Mouse (Mus musculus): ENCODE measurements around the gene Rpap2. TPM values are rescaled to one million over a fixed set of nuclear protein-coding genes. Genes with fewer than 3 reads are reported as not detected.

The Rpap2 gene
- polyA plus RNA-seq, 1 experiment from 2014 or later, result 18.3 TPM

- WGBS, result 81% methylated on average over 3 of the region's 3 CpGs
- no peak for TF ChIP-seq CTCF (IDR thresholded peaks at IDR 0.05; ENCODE audit: low read depth)
These were observed 97.8 kb downstream of the Rpap2 start for GRCm38 (mm10) chr5:107695019-107695418.

GRCm38 (mm10) chr5:107698888-107699287, 101.7 kb downstream of the Rpap2 start:
- no peak overlapping the region for H3K4me3 ChIP-seq (replicated peaks; ENCODE audit: low read depth, low read length)
- 68% methylated on average over 8 of the region's 8 CpGs for WGBS
- H3K27ac ChIP-seq, result no peak overlapping the region
- no peak overlapping the region for H3K4me2 ChIP-seq (ENCODE audit: low read length)
- no peak overlapping the region for H3K9ac ChIP-seq (ENCODE audit: low read depth, low read length)
- no peaks in the 10 kb centered on the region for H3K4me1 ChIP-seq (replicated peaks; ENCODE audit: insufficient read depth, low read length)
- no peak for TF ChIP-seq CTCF (IDR thresholded peaks at IDR 0.05; ENCODE audit: low read depth)
- no peaks in the 10 kb centered on the region for H3K36me3 ChIP-seq (ENCODE audit: insufficient read depth, low read length)
- H3K27me3 ChIP-seq (ENCODE audit: insufficient read depth, low read length), result no peaks in the 10 kb centered on the region
- H3K9me3 ChIP-seq (replicated peaks; ENCODE audit: low read length), result no peaks in the 10 kb centered on the region
- ATAC-seq (replicated peaks; ENCODE audit: low FRiP score, low read depth) (no peak), DNase-seq (ENCODE audit: low spot score) (no peak)

More at GRCm38 (mm10) chr5:107695019-107695418, 97.8 kb downstream of the Rpap2 start:
- ATAC-seq (replicated peaks; ENCODE audit: low FRiP score, low read depth), result no peak
- H3K9me3 ChIP-seq (replicated peaks; ENCODE audit: low read length), result no peaks in the 10 kb centered on the region
- no peak overlapping the region for H3K4me2 ChIP-seq (ENCODE audit: low read length)
- no peak overlapping the region for H3K27ac ChIP-seq
- DNase-seq (ENCODE audit: low spot score), result no peak
- H3K36me3 ChIP-seq (ENCODE audit: insufficient read depth, low read length), result no peaks in the 10 kb centered on the region
- no peak overlapping the region for H3K9ac ChIP-seq (ENCODE audit: low read depth, low read length)
- H3K27me3 ChIP-seq (ENCODE audit: insufficient read depth, low read length), result no peaks in the 10 kb centered on the region
- H3K4me3 ChIP-seq (replicated peaks; ENCODE audit: low read depth, low read length), result no peak overlapping the region
- no peaks in the 10 kb centered on the region for H3K4me1 ChIP-seq (replicated peaks; ENCODE audit: insufficient read depth, low read length)

DNA sequence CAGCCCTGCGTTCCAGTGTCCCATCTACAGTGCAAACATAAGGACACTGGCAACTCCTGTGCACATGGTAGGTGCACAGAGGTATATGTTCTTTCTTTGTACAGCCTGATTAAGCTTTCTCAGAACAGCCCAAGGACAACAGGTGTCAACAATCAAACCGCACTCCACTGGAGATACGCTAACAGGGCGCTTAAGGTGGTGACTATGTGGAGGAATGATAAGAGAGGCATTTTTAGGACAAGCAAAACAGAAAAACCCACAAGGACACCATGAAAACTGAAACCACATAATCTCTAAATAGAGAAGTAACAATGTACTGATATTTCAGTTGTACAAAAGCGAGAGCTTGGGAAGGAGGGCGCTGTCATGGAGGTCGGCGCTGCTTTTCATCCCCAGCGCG, 103.7 kb downstream of the Rpap2 start:
- Histone ChIP-seq H3K4me3 (replicated peaks; ENCODE audit: low read depth, low read length) (no peak overlapping the region), H3K36me3 (ENCODE audit: insufficient read depth, low read length) (no peaks in the 10 kb centered on the region), H3K27me3 (ENCODE audit: insufficient read depth, low read length) (no peaks in the 10 kb centered on the region), H3K4me1 (replicated peaks; ENCODE audit: insufficient read depth, low read length) (no peaks in the 10 kb centered on the region), H3K4me2 (ENCODE audit: low read length) (no peak overlapping the region), H3K9me3 (replicated peaks; ENCODE audit: low read length) (no peaks in the 10 kb centered on the region), H3K27ac (no peak overlapping the region), H3K9ac (ENCODE audit: low read depth, low read length) (no peak overlapping the region)
- 82% methylated on average over 10 of the region's 10 CpGs for WGBS
- ATAC-seq (replicated peaks; ENCODE audit: low FRiP score, low read depth) (no peak), DNase-seq (ENCODE audit: low spot score) (no peak)
- no peak for TF ChIP-seq CTCF (IDR thresholded peaks at IDR 0.05; ENCODE audit: low read depth)

GRCm38 (mm10) chr5:107701658-107702057, 104.5 kb downstream of the Rpap2 start:
- no peaks in the 10 kb centered on the region for H3K27me3 ChIP-seq (ENCODE audit: insufficient read depth, low read length)
- H3K4me3 ChIP-seq (replicated peaks; ENCODE audit: low read depth, low read length), result no peak overlapping the region
- no peak overlapping the region for H3K9ac ChIP-seq (ENCODE audit: low read depth, low read length)
- no peaks in the 10 kb centered on the region for H3K9me3 ChIP-seq (replicated peaks; ENCODE audit: low read length)
- no peak for TF ChIP-seq CTCF (IDR thresholded peaks at IDR 0.05; ENCODE audit: low read depth)
- H3K27ac ChIP-seq, result no peak overlapping the region
- 76% methylated on average over 9 of the region's 9 CpGs for WGBS
- H3K4me2 ChIP-seq (ENCODE audit: low read length), result no peak overlapping the region
- no peaks in the 10 kb centered on the region for H3K4me1 ChIP-seq (replicated peaks; ENCODE audit: insufficient read depth, low read length)
- DNase-seq (ENCODE audit: low spot score) (no peak), ATAC-seq (replicated peaks; ENCODE audit: low FRiP score, low read depth) (no peak)
- no peaks in the 10 kb centered on the region for H3K36me3 ChIP-seq (ENCODE audit: insufficient read depth, low read length)

DNA sequence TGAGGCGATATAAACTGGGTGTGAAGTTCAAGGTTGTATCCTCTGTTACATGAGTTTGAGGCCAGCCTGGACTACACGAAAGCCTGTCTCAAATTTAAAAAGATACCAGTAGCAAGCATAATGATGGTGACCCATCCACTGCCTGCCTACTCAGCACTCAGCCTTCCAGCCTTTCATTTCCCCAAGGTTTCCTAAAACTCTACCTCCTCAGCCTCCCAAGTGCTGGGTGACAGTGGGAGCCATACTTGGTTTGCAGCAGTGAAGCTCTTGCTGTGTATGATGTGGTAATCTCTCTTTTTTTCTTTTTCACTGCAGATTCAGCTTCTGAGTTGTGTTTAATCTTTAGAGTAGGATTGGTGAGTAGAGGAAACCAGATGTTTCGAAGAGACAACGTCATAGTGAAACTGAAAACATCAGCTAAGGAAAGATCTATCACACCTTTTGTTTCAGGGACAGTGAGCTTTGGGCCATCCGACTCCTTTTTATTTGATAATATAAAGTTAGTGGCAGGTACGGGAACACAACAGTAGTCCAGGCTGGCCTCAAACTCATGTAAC, 106.1 kb downstream of the Rpap2 start:
- ATAC-seq (replicated peaks; ENCODE audit: low FRiP score, low read depth) (no peak), DNase-seq (ENCODE audit: low spot score) (no peak)
- H3K27ac ChIP-seq, result no peak overlapping the region
- H3K4me1 ChIP-seq (replicated peaks; ENCODE audit: insufficient read depth, low read length), result no peaks in the 10 kb centered on the region
- H3K36me3 ChIP-seq (ENCODE audit: insufficient read depth, low read length), result no peaks in the 10 kb centered on the region
- 84% methylated on average over 6 of the region's 6 CpGs for WGBS
- no peak overlapping the region for H3K4me2 ChIP-seq (ENCODE audit: low read length)
- no peak for TF ChIP-seq CTCF (IDR thresholded peaks at IDR 0.05; ENCODE audit: low read depth)
- no peak overlapping the region for H3K4me3 ChIP-seq (replicated peaks; ENCODE audit: low read depth, low read length)
- no peak overlapping the region for H3K9ac ChIP-seq (ENCODE audit: low read depth, low read length)
- H3K27me3 ChIP-seq (ENCODE audit: insufficient read depth, low read length), result no peaks in the 10 kb centered on the region
- no peaks in the 10 kb centered on the region for H3K9me3 ChIP-seq (replicated peaks; ENCODE audit: low read length)

- DNase-seq (ENCODE audit: low spot score) (no peak), ATAC-seq (replicated peaks; ENCODE audit: low FRiP score, low read depth) (no peak)
- Histone ChIP-seq H3K27me3 (ENCODE audit: insufficient read depth, low read length) (no peaks in the 10 kb centered on the region; the same call in 1 of the 2 replicates), H3K4me2 (ENCODE audit: low read length) (no peak overlapping the region), H3K4me1 (replicated peaks; ENCODE audit: insufficient read depth, low read length) (no peaks in the 10 kb centered on the region), H3K4me3 (replicated peaks; ENCODE audit: low read depth, low read length) (no peak overlapping the region), H3K27ac (no peak overlapping the region), H3K9me3 (replicated peaks; ENCODE audit: low read length) (no peaks in the 10 kb centered on the region), H3K9ac (ENCODE audit: low read depth, low read length) (no peak overlapping the region), H3K36me3 (ENCODE audit: insufficient read depth, low read length) (no peaks in the 10 kb centered on the region)
- WGBS, result 90% methylated on average over 4 of the region's 4 CpGs
- TF ChIP-seq CTCF (IDR thresholded peaks at IDR 0.05; ENCODE audit: low read depth), result no peak
These were observed 108.6 kb downstream of the Rpap2 start for GRCm38 (mm10) chr5:107705756-107706155.

DNA sequence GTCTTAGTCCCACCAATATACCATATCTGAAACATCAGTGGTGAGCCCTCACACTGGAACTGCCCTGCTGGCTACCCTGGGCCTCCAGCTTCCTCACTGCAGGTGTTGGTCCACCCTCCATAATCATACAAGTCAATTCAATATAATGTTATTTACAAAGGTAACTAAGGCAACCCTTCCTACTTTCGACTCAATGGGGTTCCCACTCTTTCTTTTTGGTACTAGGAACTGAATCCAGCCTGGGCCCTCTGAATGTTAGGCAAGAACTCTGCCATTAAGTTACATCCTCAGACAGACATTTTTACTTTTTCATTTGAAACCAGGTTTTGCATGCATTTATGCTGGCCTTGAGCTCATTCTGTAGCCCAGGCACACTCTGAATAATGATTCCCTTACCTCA, 109.1 kb downstream of the Rpap2 start:
- Histone ChIP-seq H3K9ac (ENCODE audit: low read depth, low read length) (no peak overlapping the region), H3K36me3 (ENCODE audit: insufficient read depth, low read length) (no peaks in the 10 kb centered on the region), H3K9me3 (replicated peaks; ENCODE audit: low read length) (no peaks in the 10 kb centered on the region), H3K4me3 (replicated peaks; ENCODE audit: low read depth, low read length) (no peak overlapping the region), H3K27me3 (ENCODE audit: insufficient read depth, low read length) (peaks cover 2% of the 10 kb centered on the region), H3K27ac (no peak overlapping the region), H3K4me1 (replicated peaks; ENCODE audit: insufficient read depth, low read length) (no peaks in the 10 kb centered on the region), H3K4me2 (ENCODE audit: low read length) (no peak overlapping the region)
- ATAC-seq (replicated peaks; ENCODE audit: low FRiP score, low read depth) (no peak), DNase-seq (ENCODE audit: low spot score) (no peak)
- WGBS, result 92% methylated on average over 1 of the region's 1 CpGs
- TF ChIP-seq CTCF (IDR thresholded peaks at IDR 0.05; ENCODE audit: low read depth), result no peak

Measured in kidney, postnatal 0 days (tissue).